Mouse (Mus musculus) c-Kit-positive CD71-positive TER-119-positive erythroid progenitor cells, embryonic 14.5 days (primary cell): ENCODE data around the gene Serpina3g.
"Not testable (repeated sequence)": the region's sequence is repeated elsewhere in the genome, so short reads cannot be mapped to it uniquely, and the experiment has no call there.

Source experiments
- DNase-seq: peaks from one replicate; pipeline ENCODE4 v3.0.0-alpha.2; 2013; ENCODE audit warnings: low spot score

Gene Serpina3g

GRCm38 (mm10) chr12:104235915-104236314, at the start of gene Serpina3g:
TSS of gene Serpina3g (plus strand) at chr12:104236245.
- no peak for DNase-seq

- DNase-seq = no peak
Measured at GRCm38 (mm10) chr12:104189246-104189645, 46.8 kb upstream of the Serpina3g start.

- no peak for DNase-seq
Measured at GRCm38 (mm10) chr12:104190852-104191251, 45.2 kb upstream of the Serpina3g start.

GRCm38 (mm10) chr12:104209149-104209548, 26.9 kb upstream of the Serpina3g start:
- DNase-seq = no peak

GRCm38 (mm10) chr12:104209802-104210201, 26.2 kb upstream of the Serpina3g start:
- no peak for DNase-seq

GRCm38 (mm10) chr12:104213689-104214444, 22.2 kb upstream of the Serpina3g start:
- no peak for DNase-seq

- no peak for DNase-seq
Measured at GRCm38 (mm10) chr12:104214445-104214753, 21.6 kb upstream of the Serpina3g start, which contains the start of gene Serpina3f. TSS of gene Serpina3f (plus strand) at chr12:104214544.

GRCm38 (mm10) chr12:104215249-104215648, 20.8 kb upstream of the Serpina3g start:
- no peak for DNase-seq

GRCm38 (mm10) chr12:104221616-104222015, 14.4 kb upstream of the Serpina3g start:
- DNase-seq = no peak

GRCm38 (mm10) chr12:104223690-104224089, 12.4 kb upstream of the Serpina3g start:
- DNase-seq = no peak

GRCm38 (mm10) chr12:104224598-104225300, 11.3 kb upstream of the Serpina3g start:
- DNase-seq = no peak

- DNase-seq = no peak
Measured at GRCm38 (mm10) chr12:104230762-104231161, 5.3 kb upstream of the Serpina3g start.

GRCm38 (mm10) chr12:104238048-104238447, 2.0 kb downstream of the Serpina3g start:
- DNase-seq = not testable (repeated sequence)

GRCm38 (mm10) chr12:104243307-104243706, 7.3 kb downstream of the Serpina3g start:
- DNase-seq = no peak

- no peak for DNase-seq
Measured at GRCm38 (mm10) chr12:104245092-104245491, 9.0 kb downstream of the Serpina3g start.

GRCm38 (mm10) chr12:104245595-104245994, 9.6 kb downstream of the Serpina3g start:
- DNase-seq = no peak

GRCm38 (mm10) chr12:104247553-104248002, 11.5 kb downstream of the Serpina3g start:
- no peak for DNase-seq

GRCm38 (mm10) chr12:104248231-104248630, 12.2 kb downstream of the Serpina3g start:
- no peak for DNase-seq

- no peak for DNase-seq
Measured at GRCm38 (mm10) chr12:104261041-104261440, 25.0 kb downstream of the Serpina3g start.

GRCm38 (mm10) chr12:104262863-104263262, 26.8 kb downstream of the Serpina3g start, which contains the start of gene Serpina3i:
TSS of gene Serpina3i (plus strand) at chr12:104263122.
- no peak for DNase-seq

GRCm38 (mm10) chr12:104266374-104266773, 30.3 kb downstream of the Serpina3g start:
- no peak for DNase-seq

GRCm38 (mm10) chr12:104278216-104279055, 42.4 kb downstream of the Serpina3g start:
- no peak for DNase-seq
